Mouse (Mus musculus): ENCODE measurements at regions not wholly inside any gene's neighbourhood (a gene's known extent, or its start where the extent isn't known, plus 50 kb on each side); places are given as distances from the start of the nearest gene placed in this dataset.

GRCm38 (mm10) chr2:9632719-9633446 lies 248.2 kb upstream of the 4930412O13Rik start:
- TF ChIP-seq CTCF (IDR thresholded peaks at IDR 0.05 in 2 of 3, conservative IDR thresholded peaks at IDR 0.05 in 1 of 3; ENCODE audit: control insufficient read depth in 1 of 3, insufficient read depth in 1 of 3, low read depth in 2 of 3, low read length in 3 of 3, poor library complexity in 1 of 3, severe bottlenecking in 1 of 3) (no peak), HCFC1 (IDR thresholded peaks at IDR 0.05; ENCODE audit: low read depth, low read length) (no peak), CHD2 (IDR thresholded peaks at IDR 0.05; ENCODE audit: low read length) (no peak), KAT2A (conservative IDR thresholded peaks at IDR 0.05; ENCODE audit: low read depth, low read length) (no peak), POLR2A (IDR thresholded peaks at IDR 0.05; ENCODE audit: control insufficient read depth in 1 of 2, insufficient read depth in 1 of 2, low read depth in 1 of 2, low read length in 2 of 2, poor library complexity in 1 of 2) (no peak), ZMIZ1 (IDR thresholded peaks at IDR 0.05; ENCODE audit: low read depth, low read length) (no peak), ETS1 (IDR thresholded peaks at IDR 0.05; ENCODE audit: low read depth, low read length) (no peak), TAL1 (IDR thresholded peaks at IDR 0.05; ENCODE audit: low read length) (no peak), MAZ (IDR thresholded peaks at IDR 0.05; ENCODE audit: low read depth, low read length) (no peak)
